Mouse (Mus musculus) lung, postnatal 0 days (tissue): ENCODE results near the gene Ush1c. TPM values are rescaled to one million over a fixed set of nuclear protein-coding genes. Genes with fewer than 3 reads are reported as not detected.

ENCODE experiments used
- ATAC-seq: fragments of 200-750 bp; cut with Nextera tagmentation; 2 replicates; pipeline ENCODE4 v1.8.0; 2017; ENCODE audit warnings: moderate library complexity
- DNase-seq: peaks from one replicate; pipeline ENCODE4 v3.0.0-alpha.2; 2016; ENCODE audit warnings: low spot score
- H3K27ac ChIP-seq: fragments of 300-500 bp; sonication (generic); 2 replicates; pipeline ENCODE4 v1.5.1; 2014; ENCODE audit warnings: antibody characterized with exemption, mild to moderate bottlenecking, low read length, mixed read lengths
- H3K27me3 ChIP-seq: fragments of 300-500 bp; sonication (generic); replicated peaks from 2 replicates; pipeline ENCODE4 v1.6.1; 2014; ENCODE audit warnings: low read length, mixed read lengths; ENCODE audit not compliant: insufficient read depth
- H3K36me3 ChIP-seq: fragments of 300-500 bp; sonication (generic); 2 replicates; pipeline ENCODE4 v1.6.1; 2014; ENCODE audit warnings: low read length, mixed read lengths; ENCODE audit not compliant: insufficient read depth
- H3K4me1 ChIP-seq: fragments of 300-500 bp; sonication (generic); 2 replicates; pipeline ENCODE4 v1.6.1; 2014; ENCODE audit warnings: antibody characterized with exemption, low read depth, low read length, mixed read lengths; ENCODE audit not compliant: insufficient read depth
- H3K4me2 ChIP-seq: fragments of 300-500 bp; sonication (generic); replicated peaks from 2 replicates; pipeline ENCODE4 v1.6.1; 2014; ENCODE audit warnings: low read depth, mild to moderate bottlenecking, low read length, moderate library complexity, mixed read lengths
- H3K4me3 ChIP-seq: fragments of 300-500 bp; sonication (generic); 2 replicates; pipeline ENCODE4 v1.5.1; 2014; ENCODE audit warnings: low read depth, low read length
- H3K9ac ChIP-seq: fragments of 300-500 bp; sonication (generic); replicated peaks from 2 replicates; pipeline ENCODE4 v1.6.1; 2014; ENCODE audit warnings: low read depth, mild to moderate bottlenecking
- H3K9me3 ChIP-seq: fragments of 300-500 bp; sonication (generic); 2 replicates; pipeline ENCODE4 v1.6.1; 2016; ENCODE audit warnings: low read length, mixed read lengths
- CTCF ChIP-seq: IDR thresholded peaks from 2 replicates; pipeline ENCODE4 v1.5.1; 2016; ENCODE audit warnings: antibody characterized with exemption, mild to moderate bottlenecking
- EP300 ChIP-seq: IDR thresholded peaks from 2 replicates; pipeline ENCODE4 v1.6.1; 2016; ENCODE audit warnings: antibody characterized with exemption, mild to moderate bottlenecking, control low read depth
- WGBS: fragments of 180-500 bp; shearing (Covaris S2); extraction: QIAGEN DNeasy Blood & Tissue Kit; methylation state at CpG from one replicate; pipeline ENCODE4 v1.1.7; 2014; 5-methylcytosine and 5-hydroxymethylcytosine counted together
- polyA plus RNA-seq: library from polyadenylated mRNA; unstranded; fragments of >200 nt; fragmentation: Nextera tagmentation; extraction: Ambion mirVana; gene quantifications from 2 replicates; pipeline ENCODE4 v1.2.1, GENCODE M21; 2015

The Ush1c gene
- polyA plus RNA-seq, 1 experiment from 2014 or later: 0.13 TPM

- no peaks in the 10 kb centered on the region for H3K4me1 ChIP-seq
- DNase-seq (no peak), ATAC-seq (no peak)
- H3K9me3 ChIP-seq: no peaks in the 10 kb centered on the region
- H3K9ac ChIP-seq: no peak overlapping the region
- H3K27ac ChIP-seq: no peak overlapping the region
- no peaks in the 10 kb centered on the region for H3K36me3 ChIP-seq
- no peaks in the 10 kb centered on the region for H3K27me3 ChIP-seq
- no peak overlapping the region for H3K4me2 ChIP-seq
- no peak for TF ChIP-seq CTCF
- TF ChIP-seq EP300: no peak
- WGBS: 75% methylated on average over 2 of the region's 2 CpGs
- H3K4me3 ChIP-seq: no peak overlapping the region
Observed at GRCm38 (mm10) chr7:46216481-46216880, 21.8 kb downstream of the Ush1c start.

GRCm38 (mm10) chr7:46210276-46210675, 28.0 kb downstream of the Ush1c start:
- WGBS: 76% methylated on average over 6 of the region's 6 CpGs
- ATAC-seq: no peak
- no peaks in the 10 kb centered on the region for H3K36me3 ChIP-seq
- DNase-seq: no peak
- H3K27ac ChIP-seq: no peak overlapping the region
- H3K4me1 ChIP-seq: no peaks in the 10 kb centered on the region
- H3K9ac ChIP-seq: no peak overlapping the region
- H3K27me3 ChIP-seq: no peaks in the 10 kb centered on the region
- H3K4me3 ChIP-seq: no peak overlapping the region
- H3K9me3 ChIP-seq: no peaks in the 10 kb centered on the region
- TF ChIP-seq EP300 (no peak), CTCF (no peak)
- H3K4me2 ChIP-seq: no peak overlapping the region

- TF ChIP-seq CTCF: no peak
- no peak for TF ChIP-seq EP300
- 81% methylated on average over 8 of the region's 8 CpGs for WGBS
- no peak overlapping the region for H3K4me3 ChIP-seq
Observed at GRCm38 (mm10) chr7:46208131-46208530, 30.2 kb downstream of the Ush1c start.

GRCm38 (mm10) chr7:46204775-46205174, 33.5 kb downstream of the Ush1c start:
- 65% methylated on average over 6 of the region's 6 CpGs for WGBS
- DNase-seq (no peak), ATAC-seq (no peak)
- TF ChIP-seq CTCF: no peak
- no peak for TF ChIP-seq EP300
- Histone ChIP-seq H3K27me3 (no peaks in the 10 kb centered on the region), H3K4me2 (no peak overlapping the region), H3K9me3 (no peaks in the 10 kb centered on the region), H3K36me3 (no peaks in the 10 kb centered on the region), H3K4me1 (no peaks in the 10 kb centered on the region), H3K9ac (no peak overlapping the region), H3K4me3 (no peak overlapping the region), H3K27ac (no peak overlapping the region)

More at GRCm38 (mm10) chr7:46208131-46208530, 30.2 kb downstream of the Ush1c start:
- ATAC-seq (no peak), DNase-seq (no peak)
- H3K9ac ChIP-seq: no peak overlapping the region
- H3K27ac ChIP-seq: no peak overlapping the region
- no peaks in the 10 kb centered on the region for H3K4me1 ChIP-seq
- H3K4me2 ChIP-seq: no peak overlapping the region
- no peaks in the 10 kb centered on the region for H3K9me3 ChIP-seq
- H3K27me3 ChIP-seq: no peaks in the 10 kb centered on the region
- H3K36me3 ChIP-seq: no peaks in the 10 kb centered on the region

- ATAC-seq (no peak), DNase-seq (peak; percentile 10)
- 28% methylated on average over 11 of the region's 11 CpGs for WGBS
Observed at GRCm38 (mm10) chr7:46204046-46204471, 34.2 kb downstream of the Ush1c start.

GRCm38 (mm10) chr7:46201649-46202048, 36.7 kb downstream of the Ush1c start:
- Histone ChIP-seq H3K4me1 (no peaks in the 10 kb centered on the region), H3K4me3 (no peak overlapping the region), H3K9me3 (no peaks in the 10 kb centered on the region), H3K9ac (no peak overlapping the region), H3K4me2 (no peak overlapping the region), H3K27ac (no peak overlapping the region), H3K36me3 (no peaks in the 10 kb centered on the region), H3K27me3 (no peaks in the 10 kb centered on the region)
- no peak; the same call in 1 of the 2 replicates for ATAC-seq
- TF ChIP-seq EP300 (no peak), CTCF (no peak)
- WGBS: 18% methylated on average over 14 of the region's 14 CpGs
- DNase-seq: peak; percentile 13

More at GRCm38 (mm10) chr7:46204046-46204471, 34.2 kb downstream of the Ush1c start:
- Histone ChIP-seq H3K27me3 (no peaks in the 10 kb centered on the region), H3K9ac (no peak overlapping the region), H3K4me2 (no peak overlapping the region), H3K27ac (no peak overlapping the region), H3K9me3 (no peaks in the 10 kb centered on the region), H3K4me3 (no peak overlapping the region), H3K4me1 (no peaks in the 10 kb centered on the region), H3K36me3 (no peaks in the 10 kb centered on the region)
- TF ChIP-seq CTCF: peak; percentile 55
- no peak for TF ChIP-seq EP300

- Histone ChIP-seq H3K9me3 (no peaks in the 10 kb centered on the region), H3K9ac (no peak overlapping the region), H3K4me2 (no peak overlapping the region), H3K36me3 (no peaks in the 10 kb centered on the region), H3K4me1 (no peaks in the 10 kb centered on the region), H3K27ac (no peak overlapping the region), H3K27me3 (no peaks in the 10 kb centered on the region), H3K4me3 (no peak overlapping the region)
- 66% methylated on average over 6 of the region's 6 CpGs for WGBS
- TF ChIP-seq EP300: no peak
- TF ChIP-seq CTCF: no peak
- DNase-seq (no peak), ATAC-seq (no peak)
Observed at GRCm38 (mm10) chr7:46200021-46200420, 38.3 kb downstream of the Ush1c start.
